Mouse (Mus musculus) heart, embryonic 15.5 days (tissue): ENCODE results near the gene Mapk1ip1l. TPM values are rescaled to one million over a fixed set of nuclear protein-coding genes. Genes with fewer than 3 reads are reported as not detected.

Source experiments
- ATAC-seq: fragments of 200-750 bp; cut with Nextera tagmentation; replicated peaks from 2 replicates; pipeline ENCODE4 v1.8.0; 2017; ENCODE audit warnings: low read depth, moderate TSS enrichment; ENCODE audit not compliant: insufficient number of reproducible peaks, insufficient read depth, low FRiP score
- H3K27ac ChIP-seq: fragments of 300-500 bp; sonication (generic); 2 replicates; pipeline ENCODE4 v1.5.1; 2015; ENCODE audit warnings: mild to moderate bottlenecking, inconsistent platforms
- H3K27me3 ChIP-seq: fragments of 300-500 bp; sonication (generic); 2 replicates; pipeline ENCODE4 v1.6.1; 2015; ENCODE audit warnings: inconsistent platforms
- H3K36me3 ChIP-seq: fragments of 300-500 bp; sonication (generic); 2 replicates; pipeline ENCODE4 v1.6.1; 2015; ENCODE audit warnings: mild to moderate bottlenecking, inconsistent platforms
- H3K4me1 ChIP-seq: fragments of 300-500 bp; sonication (generic); replicated peaks from 2 replicates; pipeline ENCODE4 v1.6.1; 2015; ENCODE audit warnings: inconsistent platforms
- H3K4me2 ChIP-seq: fragments of 300-500 bp; sonication (generic); 2 replicates; pipeline ENCODE4 v1.6.1; 2015; ENCODE audit warnings: inconsistent platforms, mild to moderate bottlenecking, moderate library complexity
- H3K4me3 ChIP-seq: fragments of 300-500 bp; sonication (generic); 2 replicates; pipeline ENCODE4 v1.5.1; 2015; ENCODE audit warnings: mild to moderate bottlenecking, inconsistent platforms
- H3K9ac ChIP-seq: fragments of 300-500 bp; sonication (generic); 2 replicates; pipeline ENCODE4 v1.6.1; 2015; ENCODE audit warnings: mild to moderate bottlenecking, inconsistent platforms
- H3K9me3 ChIP-seq: fragments of 300-500 bp; sonication (generic); replicated peaks from 2 replicates; pipeline ENCODE4 v1.6.1; 2016; ENCODE audit warnings: inconsistent platforms
- WGBS: fragments of 180-500 bp; shearing (Covaris S2); methylation state at CpG from one replicate; pipeline ENCODE4 v1.1.7; 2015; ENCODE audit warnings: mixed read lengths; 5-methylcytosine and 5-hydroxymethylcytosine counted together
- polyA plus RNA-seq: library from polyadenylated mRNA; unstranded; fragments of >200 nt; fragmentation: Nextera tagmentation; extraction: Ambion mirVana; gene quantifications from 2 replicates; pipeline ENCODE4 v1.2.1, GENCODE M21; 2015

Mapk1ip1l gene
- polyA plus RNA-seq = 35.9 and 43.6 TPM in 2 replicates

DNA sequence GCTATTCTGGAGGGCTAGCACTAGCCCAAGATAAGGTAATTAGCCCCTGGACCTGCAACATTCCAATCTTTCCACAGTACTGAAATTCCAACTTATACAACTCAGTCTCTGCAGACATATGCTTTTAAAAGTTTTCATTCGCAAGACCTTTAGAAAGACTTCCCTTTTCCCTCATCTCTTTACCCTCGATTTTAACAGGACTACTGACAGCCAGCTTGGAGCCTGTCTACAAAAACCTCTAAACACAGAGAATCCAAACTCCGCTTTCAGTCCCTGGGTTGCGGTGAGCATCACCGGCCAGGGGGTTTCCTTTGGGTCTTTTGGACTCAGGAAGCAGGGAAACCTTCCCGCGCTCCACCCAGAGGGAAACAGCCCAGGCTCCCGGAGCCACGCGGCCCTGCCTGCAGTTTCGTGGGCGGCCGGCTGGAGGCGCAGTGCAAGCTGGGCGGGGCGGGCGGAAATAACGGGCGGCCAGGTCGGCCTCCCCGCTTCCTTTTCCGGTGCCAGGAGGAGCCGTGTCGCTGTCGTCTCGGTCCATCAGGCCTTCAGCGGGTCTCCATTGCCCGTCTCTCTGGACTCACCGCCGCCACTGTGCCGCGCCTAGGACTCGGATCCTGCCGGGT lies at the start of gene Mapk1ip1l:
Gene Mapk1ip1l, plus strand, starts transcription at position 482 of the 623 bp plus-strand sequence.
- WGBS = under 1% methylated on average over 34 of the region's 34 CpGs
- no peaks in the 10 kb centered on the region for H3K9me3 ChIP-seq
- H3K4me3 ChIP-seq = peak within 1 kb of the TSS; percentile 100
- peak within 1 kb of the TSS; percentile 99 for H3K9ac ChIP-seq
- peak within 1 kb of the TSS; percentile 65 for H3K4me2 ChIP-seq
- ATAC-seq = peak; percentile 92
- H3K36me3 ChIP-seq = no peaks in the 10 kb centered on the region
- no peaks in the 10 kb centered on the region for H3K27me3 ChIP-seq
- peaks cover 22% of the 10 kb centered on the region for H3K4me1 ChIP-seq
- peak within 1 kb of the TSS; percentile 98 for H3K27ac ChIP-seq

GRCm38 (mm10) chr14:47249839-47250238 lies 48.2 kb upstream of the Mapk1ip1l start:
- WGBS = 79% methylated on average over 6 of the region's 6 CpGs
- H3K9me3 ChIP-seq = no peaks in the 10 kb centered on the region
- H3K4me1 ChIP-seq = no peaks in the 10 kb centered on the region
- H3K4me3 ChIP-seq = no peak overlapping the region
- no peak for ATAC-seq
- peaks cover 20% of the 10 kb centered on the region for H3K36me3 ChIP-seq
- no peak overlapping the region for H3K27ac ChIP-seq
- H3K27me3 ChIP-seq = no peaks in the 10 kb centered on the region
- H3K4me2 ChIP-seq = no peak overlapping the region
- H3K9ac ChIP-seq = no peak overlapping the region

GRCm38 (mm10) chr14:47264866-47265265 lies 33.2 kb upstream of the Mapk1ip1l start:
- Histone ChIP-seq H3K36me3 (peaks cover 46% of the 10 kb centered on the region), H3K4me2 (no peak overlapping the region), H3K27ac (no peak overlapping the region), H3K9me3 (no peaks in the 10 kb centered on the region), H3K4me3 (no peak overlapping the region), H3K27me3 (no peaks in the 10 kb centered on the region), H3K9ac (no peak overlapping the region), H3K4me1 (no peaks in the 10 kb centered on the region)
- WGBS = 95% methylated on average over 3 of the region's 3 CpGs
- no peak for ATAC-seq

DNA sequence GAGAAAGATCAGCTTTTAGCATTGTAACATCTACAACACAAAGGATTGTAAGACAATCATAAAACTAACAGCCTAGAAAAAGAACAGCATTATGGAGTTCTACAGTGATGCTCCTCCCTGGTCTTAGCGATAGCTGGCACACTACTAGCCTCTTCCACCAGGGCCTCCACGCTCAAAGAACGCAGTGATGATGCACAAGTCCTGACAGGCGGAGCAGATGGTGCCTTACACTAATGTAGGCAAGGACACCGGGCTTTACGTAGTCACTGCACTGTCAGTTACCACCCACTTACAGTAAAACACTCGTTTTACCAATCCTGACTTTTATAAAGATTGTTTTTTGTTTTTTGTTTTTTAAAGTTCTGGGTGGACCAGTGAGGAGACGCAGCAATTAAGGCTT lies 32.2 kb upstream of the Mapk1ip1l start:
- Histone ChIP-seq H3K27me3 (no peaks in the 10 kb centered on the region), H3K27ac (no peak overlapping the region), H3K9ac (no peak overlapping the region), H3K4me2 (no peak overlapping the region), H3K36me3 (peaks cover 48% of the 10 kb centered on the region), H3K9me3 (no peaks in the 10 kb centered on the region), H3K4me1 (no peaks in the 10 kb centered on the region), H3K4me3 (no peak overlapping the region)
- ATAC-seq = no peak
- WGBS = 90% methylated on average over 8 of the region's 8 CpGs

- Histone ChIP-seq H3K4me2 (no peak overlapping the region), H3K4me3 (no peak overlapping the region), H3K27ac (no peak overlapping the region), H3K27me3 (no peaks in the 10 kb centered on the region), H3K4me1 (no peaks in the 10 kb centered on the region), H3K9me3 (no peaks in the 10 kb centered on the region), H3K9ac (no peak overlapping the region), H3K36me3 (peaks cover 50% of the 10 kb centered on the region)
- ATAC-seq = no peak
- WGBS = 94% methylated on average over 4 of the region's 4 CpGs
Measured at GRCm38 (mm10) chr14:47269056-47269455, 29.0 kb upstream of the Mapk1ip1l start.

DNA sequence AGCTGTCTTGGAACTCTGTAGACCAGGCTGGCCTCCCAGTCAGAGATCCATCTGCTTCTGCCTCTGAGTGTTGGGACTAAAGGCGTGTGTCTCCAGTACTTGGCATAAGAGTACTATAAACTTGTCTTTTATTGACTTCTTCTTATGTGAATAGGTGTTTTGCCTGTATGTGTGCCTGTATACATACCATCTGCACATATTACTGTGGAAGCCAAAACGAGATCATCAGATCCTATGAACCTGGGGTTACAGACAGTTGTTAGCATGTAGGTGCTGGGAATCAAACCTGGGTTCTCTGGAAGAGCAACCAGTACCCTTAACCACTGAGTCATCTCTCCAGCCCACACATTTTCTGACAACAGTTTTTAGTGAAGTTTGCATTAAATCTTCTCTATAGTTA lies 28.4 kb upstream of the Mapk1ip1l start:
- H3K9me3 ChIP-seq = no peaks in the 10 kb centered on the region
- no peaks in the 10 kb centered on the region for H3K4me1 ChIP-seq
- peaks cover 50% of the 10 kb centered on the region for H3K36me3 ChIP-seq
- H3K4me3 ChIP-seq = no peak overlapping the region
- H3K4me2 ChIP-seq = no peak overlapping the region
- H3K27me3 ChIP-seq = no peaks in the 10 kb centered on the region
- WGBS = 93% methylated on average over 2 of the region's 2 CpGs
- no peak overlapping the region for H3K27ac ChIP-seq
- H3K9ac ChIP-seq = no peak overlapping the region
- no peak for ATAC-seq

DNA sequence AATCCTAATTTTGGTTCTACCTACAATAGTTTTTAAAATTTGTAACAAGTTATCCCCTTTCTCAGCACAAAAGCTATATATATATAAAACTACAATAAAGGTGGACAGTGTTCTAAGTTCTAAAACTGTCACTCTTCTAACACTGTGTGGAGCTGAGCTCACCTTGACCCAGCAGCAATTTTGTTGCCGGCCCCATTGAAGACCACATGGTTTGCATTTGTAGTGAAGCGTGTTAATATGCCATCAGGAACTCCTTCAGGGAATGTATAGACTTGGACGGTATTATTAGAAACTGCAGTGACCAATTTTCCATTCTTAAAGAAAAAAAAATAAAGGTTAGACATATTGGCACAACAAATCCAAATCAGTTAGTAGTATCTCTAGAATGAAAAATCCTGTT lies 24.3 kb upstream of the Mapk1ip1l start:
- Histone ChIP-seq H3K9ac (no peak overlapping the region), H3K4me3 (no peak overlapping the region), H3K4me1 (peaks cover 8% of the 10 kb centered on the region), H3K27ac (no peak overlapping the region), H3K27me3 (no peaks in the 10 kb centered on the region), H3K4me2 (no peak overlapping the region), H3K36me3 (peaks cover 24% of the 10 kb centered on the region), H3K9me3 (no peaks in the 10 kb centered on the region)
- 85% methylated on average over 3 of the region's 3 CpGs for WGBS
- ATAC-seq = no peak

DNA sequence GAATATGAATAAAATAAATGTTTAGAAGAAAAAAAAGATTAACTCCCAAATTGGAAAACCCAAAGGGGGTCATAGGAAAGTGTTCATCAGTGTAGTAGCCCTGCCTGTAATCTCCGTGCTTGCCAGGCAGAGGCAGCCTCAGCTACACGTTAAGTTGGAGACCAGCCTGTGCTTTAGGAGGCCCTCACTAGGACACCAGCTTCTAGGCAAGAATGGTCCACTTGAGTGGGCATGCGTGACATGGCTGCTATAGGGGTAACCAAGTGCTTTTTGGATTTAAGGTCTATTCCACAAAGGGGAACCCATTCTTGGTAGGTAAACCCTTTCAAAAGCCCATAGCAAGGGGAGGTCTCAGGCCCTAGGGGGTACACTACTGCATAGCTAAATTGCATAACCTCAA lies 22.6 kb upstream of the Mapk1ip1l start:
- Histone ChIP-seq H3K27ac (no peak overlapping the region), H3K36me3 (peaks cover 13% of the 10 kb centered on the region; the same call in 1 of the 2 replicates), H3K27me3 (no peaks in the 10 kb centered on the region), H3K4me1 (peaks cover 8% of the 10 kb centered on the region), H3K9me3 (no peaks in the 10 kb centered on the region), H3K4me2 (peak overlapping the region; percentile 88), H3K9ac (peak overlapping the region; percentile 93; the same call in 1 of the 2 replicates), H3K4me3 (peak overlapping the region; percentile 98)
- 21% methylated on average over 3 of the region's 3 CpGs for WGBS
- no peak for ATAC-seq

- Histone ChIP-seq H3K27ac (peak overlapping the region; percentile 98), H3K36me3 (peaks cover 8% of the 10 kb centered on the region; the same call in 1 of the 2 replicates), H3K4me3 (peak overlapping the region; percentile 98), H3K4me1 (peaks cover 8% of the 10 kb centered on the region), H3K27me3 (no peaks in the 10 kb centered on the region), H3K9me3 (no peaks in the 10 kb centered on the region), H3K9ac (peak overlapping the region; percentile 93), H3K4me2 (peak overlapping the region; percentile 88)
- 0 out of 2 replicates have a peak, but pooled peaks have one; percentile 2 for ATAC-seq
- WGBS = 1% methylated on average over 22 of the region's 22 CpGs
Measured at GRCm38 (mm10) chr14:47276036-47276603, 21.9 kb upstream of the Mapk1ip1l start.

GRCm38 (mm10) chr14:47276637-47277393 lies 21.3 kb upstream of the Mapk1ip1l start, which contains the start of the genes Wdhd1 and Socs4:
TSS of gene Wdhd1 (minus strand) at chr14:47276857.
TSS of gene Socs4 (plus strand) at chr14:47276931.
- ATAC-seq = peak; percentile 96
- Histone ChIP-seq H3K9ac (peak within 1 kb of the TSS; percentile 93), H3K4me3 (peak within 1 kb of the TSS; percentile 98), H3K9me3 (no peaks in the 10 kb centered on the region), H3K27me3 (no peaks in the 10 kb centered on the region), H3K36me3 (0 out of 2 replicates have a peak, but pooled peaks cover 2% of the 10 kb centered on the region), H3K4me1 (peaks cover 8% of the 10 kb centered on the region), H3K27ac (peak within 1 kb of the TSS; percentile 98), H3K4me2 (peak within 1 kb of the TSS; percentile 88)
- under 1% methylated on average over 71 of the region's 77 CpGs for WGBS

DNA sequence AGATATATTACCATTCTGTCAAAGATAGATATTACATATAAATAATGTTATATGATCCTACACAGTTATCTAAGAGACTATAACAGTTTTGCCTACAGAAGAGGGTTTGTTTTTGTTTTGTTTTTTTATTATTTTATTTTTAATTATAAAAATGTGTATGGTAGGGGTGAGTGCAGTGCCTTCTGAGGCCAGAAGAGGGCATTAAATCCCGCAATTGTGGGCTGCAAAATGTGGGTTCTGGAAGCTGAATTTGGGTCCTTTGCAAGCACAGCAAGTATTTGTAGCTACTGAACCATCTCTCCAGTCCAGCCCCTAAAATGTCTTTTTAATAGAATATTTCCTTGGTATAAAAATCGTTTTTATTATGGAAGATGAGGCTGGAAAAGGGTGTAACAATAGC lies 19.0 kb upstream of the Mapk1ip1l start:
- Histone ChIP-seq H3K9me3 (no peaks in the 10 kb centered on the region), H3K9ac (no peak overlapping the region), H3K27ac (no peak overlapping the region), H3K27me3 (no peaks in the 10 kb centered on the region), H3K4me2 (no peak overlapping the region), H3K4me3 (no peak overlapping the region), H3K36me3 (no peaks in the 10 kb centered on the region), H3K4me1 (peaks cover 11% of the 10 kb centered on the region)
- no peak for ATAC-seq
- WGBS = 76% methylated on average over 2 of the region's 2 CpGs
